Mouse (Mus musculus) hindbrain, postnatal 0 days (tissue): ENCODE data around the gene Celf5. TPM values are rescaled to one million over a fixed set of nuclear protein-coding genes. Genes with fewer than 3 reads are reported as not detected.

Experiments
- ATAC-seq: fragments of 200-750 bp; cut with Nextera tagmentation; 2 replicates; pipeline ENCODE4 v1.8.0; 2017; ENCODE audit warnings: mild to moderate bottlenecking, moderate TSS enrichment, moderate library complexity
- DNase-seq: peaks from one replicate; pipeline ENCODE4 v3.0.0-alpha.2; 2015; ENCODE audit warnings: low spot score
- H3K27ac ChIP-seq: fragments of 300-500 bp; sonication (generic); 2 replicates; pipeline ENCODE4 v1.5.1; 2014; ENCODE audit warnings: mild to moderate bottlenecking
- H3K27me3 ChIP-seq: fragments of 300-500 bp; sonication (generic); 2 replicates; pipeline ENCODE4 v1.6.1; 2014; ENCODE audit warnings: low read length, mixed read lengths; ENCODE audit not compliant: insufficient read depth
- H3K36me3 ChIP-seq: fragments of 300-500 bp; sonication (generic); 2 replicates; pipeline ENCODE4 v1.6.1; 2014; ENCODE audit warnings: low read length, mixed read lengths; ENCODE audit not compliant: insufficient read depth
- H3K4me1 ChIP-seq: fragments of 300-500 bp; sonication (generic); 2 replicates; pipeline ENCODE4 v1.6.1; 2014; ENCODE audit warnings: antibody characterized with exemption, low read length, mixed read lengths; ENCODE audit not compliant: insufficient read depth
- H3K4me2 ChIP-seq: fragments of 300-500 bp; sonication (generic); 2 replicates; pipeline ENCODE4 v1.6.1; 2014; ENCODE audit warnings: low read depth, mild to moderate bottlenecking, low read length, moderate library complexity, mixed read lengths
- H3K4me3 ChIP-seq: fragments of 300-500 bp; sonication (generic); 2 replicates; pipeline ENCODE4 v1.5.1; 2014; ENCODE audit warnings: low read length
- H3K9ac ChIP-seq: fragments of 300-500 bp; sonication (generic); replicated peaks from 2 replicates; pipeline ENCODE4 v1.6.1; 2014; ENCODE audit warnings: mild to moderate bottlenecking, low read length, moderate library complexity, mixed read lengths
- H3K9me3 ChIP-seq: fragments of 300-500 bp; sonication (generic); 2 replicates; pipeline ENCODE4 v1.6.1; 2016; ENCODE audit warnings: low read length, mixed read lengths
- CTCF ChIP-seq: IDR thresholded peaks from 2 replicates; pipeline ENCODE4 v1.5.1; 2016; ENCODE audit warnings: antibody characterized with exemption, control low read depth, low read depth
- WGBS: fragments of 180-500 bp; shearing (Covaris S2); extraction: QIAGEN DNeasy Blood & Tissue Kit; methylation state at CpG from one replicate; pipeline ENCODE4 v1.1.7; 2014; 5-methylcytosine and 5-hydroxymethylcytosine counted together
- polyA plus RNA-seq: library from polyadenylated mRNA; unstranded; fragments of >200 nt; fragmentation: Nextera tagmentation; extraction: Ambion mirVana; gene quantifications from 2 replicates; pipeline ENCODE4 v1.2.1, GENCODE M21; 2015
- total RNA-seq: library from RNA; depleted of rRNA; stranded (reverse); fragments of >200 nt; gene quantifications from 2 replicates; pipeline ENCODE4 v1.2.3, GENCODE M21; 2014

Gene Celf5
- total and polyA plus RNA-seq, 2 experiments from 2014 or later, result 43.2 to 93.9 TPM

- H3K9me3 ChIP-seq, result no peaks in the 10 kb centered on the region
- H3K27ac ChIP-seq, result peak overlapping the region; percentile 98
- H3K4me2 ChIP-seq, result peak overlapping the region; percentile 80
- TF ChIP-seq CTCF, result no peak
- DNase-seq (peak; percentile 93), ATAC-seq (peak; percentile 18; the same call in 1 of the 2 replicates)
- under 1% methylated on average over 45 of the region's 89 CpGs for WGBS
- H3K36me3 ChIP-seq, result no peaks in the 10 kb centered on the region
- H3K9ac ChIP-seq, result peak overlapping the region; percentile 88
- no peaks in the 10 kb centered on the region for H3K27me3 ChIP-seq
- H3K4me1 ChIP-seq, result peaks cover 22% of the 10 kb centered on the region
- H3K4me3 ChIP-seq, result peak overlapping the region; percentile 84
Measured at GRCm38 (mm10) chr10:81430141-81430830, 52.2 kb downstream of the Celf5 start.

GRCm38 (mm10) chr10:81429605-81430061, 52.9 kb downstream of the Celf5 start:
- peak overlapping the region; percentile 80 for H3K4me2 ChIP-seq
- no peaks in the 10 kb centered on the region for H3K36me3 ChIP-seq
- H3K9me3 ChIP-seq, result no peaks in the 10 kb centered on the region
- H3K4me1 ChIP-seq, result peaks cover 17% of the 10 kb centered on the region
- H3K27me3 ChIP-seq, result no peaks in the 10 kb centered on the region
- peak overlapping the region; percentile 84 for H3K4me3 ChIP-seq
- peak overlapping the region; percentile 98 for H3K27ac ChIP-seq
- TF ChIP-seq CTCF, result 0 out of 2 replicates have a peak, but pooled peaks have one; percentile 10
- ATAC-seq, result 0 out of 2 replicates have a peak, but pooled peaks have one; percentile 0
- 1% methylated on average over 13 of the region's 20 CpGs for WGBS
- peak overlapping the region; percentile 88 for H3K9ac ChIP-seq
- DNase-seq, result peak; percentile 75

- Histone ChIP-seq H3K4me1 (peaks cover 19% of the 10 kb centered on the region), H3K27me3 (no peaks in the 10 kb centered on the region), H3K36me3 (no peaks in the 10 kb centered on the region), H3K9me3 (no peaks in the 10 kb centered on the region), H3K4me3 (peak overlapping the region; percentile 84; the same call in 1 of the 2 replicates), H3K4me2 (peak overlapping the region; percentile 80; the same call in 1 of the 2 replicates), H3K9ac (no peak overlapping the region), H3K27ac (0 out of 2 replicates have a peak overlapping the region, but pooled peaks have one; percentile 98)
- 19% methylated on average over 2 of the region's 2 CpGs for WGBS
- ATAC-seq (no peak), DNase-seq (no peak)
- TF ChIP-seq CTCF, result no peak
Measured at GRCm38 (mm10) chr10:81429092-81429491, 53.4 kb downstream of the Celf5 start.

GRCm38 (mm10) chr10:81428507-81428870, 54.0 kb downstream of the Celf5 start:
- Histone ChIP-seq H3K9ac (no peak overlapping the region), H3K36me3 (no peaks in the 10 kb centered on the region), H3K9me3 (no peaks in the 10 kb centered on the region), H3K27ac (no peak overlapping the region), H3K27me3 (no peaks in the 10 kb centered on the region), H3K4me2 (no peak overlapping the region), H3K4me1 (peaks cover 14% of the 10 kb centered on the region), H3K4me3 (no peak overlapping the region)
- TF ChIP-seq CTCF, result no peak
- DNase-seq, result no peak
- WGBS, result 89% methylated on average over 7 of the region's 7 CpGs
- ATAC-seq, result no peak

GRCm38 (mm10) chr10:81427804-81428506, 54.6 kb downstream of the Celf5 start:
- DNase-seq (no peak), ATAC-seq (no peak)
- peaks cover 9% of the 10 kb centered on the region for H3K4me1 ChIP-seq
- TF ChIP-seq CTCF, result no peak
- no peaks in the 10 kb centered on the region for H3K36me3 ChIP-seq
- H3K9ac ChIP-seq, result no peak overlapping the region
- H3K4me2 ChIP-seq, result no peak overlapping the region
- whole genome bisulfite sequencing, result 78% methylated on average over 8 of the region's 8 CpGs
- no peak overlapping the region for H3K27ac ChIP-seq
- no peaks in the 10 kb centered on the region for H3K9me3 ChIP-seq
- no peak overlapping the region for H3K4me3 ChIP-seq
- H3K27me3 ChIP-seq, result no peaks in the 10 kb centered on the region

GRCm38 (mm10) chr10:81427327-81427726, 55.2 kb downstream of the Celf5 start:
- TF ChIP-seq CTCF, result no peak
- H3K27me3 ChIP-seq, result no peaks in the 10 kb centered on the region

More at GRCm38 (mm10) chr10:81427327-81427726, 55.2 kb downstream of the Celf5 start:
- H3K4me2 ChIP-seq, result peak overlapping the region; percentile 87
- no peaks in the 10 kb centered on the region for H3K36me3 ChIP-seq
- DNase-seq (no peak), ATAC-seq (no peak)
- H3K9me3 ChIP-seq, result no peaks in the 10 kb centered on the region
- peak overlapping the region; percentile 47 for H3K4me3 ChIP-seq
- no peak overlapping the region for H3K27ac ChIP-seq
- H3K4me1 ChIP-seq, result peaks cover 9% of the 10 kb centered on the region
- H3K9ac ChIP-seq, result peak overlapping the region; percentile 52; the same call in 1 of the 2 replicates
- 30% methylated on average over 3 of the region's 3 CpGs for WGBS
